Mouse (Mus musculus) myocyte (in vitro differentiated cells): ENCODE results near the gene Garem2. TPM values are rescaled to one million over a fixed set of nuclear protein-coding genes. Genes with fewer than 3 reads are reported as not detected.

ENCODE experiments used
- H3K27me3 ChIP-seq: one replicate; pipeline ENCODE4 v1.6.1; 2011; ENCODE audit not compliant: control insufficient read depth, insufficient read depth, insufficient read length
- H3K36me3 ChIP-seq: one replicate; pipeline ENCODE4 v1.6.1; 2011; ENCODE audit not compliant: control insufficient read depth, insufficient read depth
- H3K4me2 ChIP-seq: one replicate; pipeline ENCODE4 v1.6.1; 2011; ENCODE audit warnings: low read depth, control low read depth
- H3K4me3 ChIP-seq: one replicate; pipeline ENCODE4 v1.5.1; 2011; ENCODE audit warnings: mild to moderate bottlenecking, control low read depth, moderate library complexity
- H3K79me2 ChIP-seq: one replicate; pipeline ENCODE4 v1.6.1; 2011; ENCODE audit not compliant: control insufficient read depth, insufficient read depth
- H3ac ChIP-seq: one replicate; pipeline ENCODE4 v1.6.1; 2011; ENCODE audit not compliant: control insufficient read depth, insufficient read length
- CEBPB ChIP-seq: IDR thresholded peaks from 2 replicates; pipeline ENCODE4 v1.6.1; 2011; ENCODE audit warnings: mild to moderate bottlenecking, moderate library complexity; ENCODE audit not compliant: poor library complexity, insufficient read depth, severe bottlenecking
- E2F4 ChIP-seq: IDR thresholded peaks from one replicate; pipeline ENCODE4 v1.6.1; 2011; ENCODE audit warnings: mild to moderate bottlenecking, control low read depth, moderate library complexity; ENCODE audit not compliant: insufficient read depth
- MAX ChIP-seq: IDR thresholded peaks from one replicate; pipeline ENCODE4 v1.6.1; 2011; ENCODE audit warnings: low read depth, mild to moderate bottlenecking, control low read depth
- MYOD1 ChIP-seq, 3 experiments: IDR thresholded peaks; one replicate each; pipeline ENCODE4 v1.6.1; 2011; ENCODE audit warnings: control low read depth in 2 of 3, low read depth in 2 of 3, mild to moderate bottlenecking in 2 of 3, moderate library complexity in 1 of 3; ENCODE audit not compliant: insufficient read length in 2 of 3, control insufficient read depth in 1 of 3
- MYOG ChIP-seq, 3 experiments: IDR thresholded peaks; one replicate each; pipeline ENCODE4 v1.6.1; 2011; ENCODE audit warnings: control low read depth in 2 of 3, low read depth in 2 of 3, mild to moderate bottlenecking in 2 of 3; ENCODE audit not compliant: insufficient read length in 2 of 3, control insufficient read depth in 1 of 3, insufficient read depth in 1 of 3
- POLR2A ChIP-seq: IDR thresholded peaks from one replicate; pipeline ENCODE4 v1.6.1; 2011; ENCODE audit warnings: low read depth, mild to moderate bottlenecking, control low read depth, moderate library complexity; ENCODE audit not compliant: insufficient read length
- POLR2AphosphoS2 ChIP-seq: IDR thresholded peaks from one replicate; pipeline ENCODE4 v1.6.1; 2011; ENCODE audit warnings: low read depth, control low read depth; ENCODE audit not compliant: insufficient read length
- REST ChIP-seq: IDR thresholded peaks from one replicate; pipeline ENCODE4 v1.6.1; 2011; ENCODE audit warnings: mild to moderate bottlenecking, control low read depth, moderate library complexity; ENCODE audit not compliant: insufficient read depth, insufficient read length
- SRF ChIP-seq: IDR thresholded peaks from one replicate; pipeline ENCODE4 v1.6.1; 2011; ENCODE audit warnings: low read depth; ENCODE audit not compliant: control insufficient read depth, insufficient read length
- TCF12 ChIP-seq: IDR thresholded peaks from one replicate; pipeline ENCODE4 v1.6.1; 2011; ENCODE audit warnings: mild to moderate bottlenecking, control low read depth; ENCODE audit not compliant: poor library complexity, insufficient read depth, severe bottlenecking
- TCF3 ChIP-seq: IDR thresholded peaks from one replicate; pipeline ENCODE4 v1.6.1; 2011; ENCODE audit warnings: low read depth, control low read depth; ENCODE audit not compliant: insufficient read length
- USF1 ChIP-seq: IDR thresholded peaks from one replicate; pipeline ENCODE4 v1.6.1; 2011; ENCODE audit warnings: low read depth, mild to moderate bottlenecking, control low read depth, moderate library complexity
- polyA plus RNA-seq: library from polyadenylated mRNA; unstranded; fragments of >200 nt; fragmentation: generic; extraction: Trizol; gene quantifications from one replicate; pipeline ENCODE4 v1.2.1, GENCODE M21; 2012; ENCODE audit warnings: missing spikeins

The Garem2 gene
- polyA plus RNA-seq, 1 experiment, result 0.12 TPM

- Histone ChIP-seq H3K79me2 (peaks cover 14% of the 10 kb centered on the region), H3ac (no peak overlapping the region), H3K4me3 (peak overlapping the region; percentile 89), H3K27me3 (no peaks in the 10 kb centered on the region), H3K36me3 (peaks cover 24% of the 10 kb centered on the region), H3K4me2 (peak overlapping the region; percentile 79)
- TF ChIP-seq POLR2A (no peak), MAX (no peak), TCF12 (no peak), CEBPB (no peak), E2F4 (no peak), SRF (no peak)
These were observed 32.6 kb upstream of the Garem2 start for GRCm38 (mm10) chr5:30072377-30072776.

GRCm38 (mm10) chr5:30072825-30073821 is 31.8 kb upstream of the Garem2 start, which contains the start of gene Tyms:
Gene Tyms, minus strand, starts transcription at chr5:30073617.
- peak within 1 kb of the TSS; percentile 79 for H3K4me2 ChIP-seq
- peak; percentile 85 for TF ChIP-seq POLR2A
- no peak for TF ChIP-seq TCF3
- TF ChIP-seq SRF, result no peak
- peak; percentile 85 for TF ChIP-seq POLR2AphosphoS2
- TF ChIP-seq TCF12, result no peak
- TF ChIP-seq MYOD1 (IDR thresholded peaks at IDR 0.05; ENCODE audit: control insufficient read depth in 1 of 3, insufficient read length in 2 of 3, low read depth in 2 of 3), result no peak
- peak; percentile 89 for TF ChIP-seq USF1
- no peak for TF ChIP-seq CEBPB
- peak; percentile 73 for TF ChIP-seq E2F4
- H3K36me3 ChIP-seq, result peaks cover 20% of the 10 kb centered on the region
- H3K4me3 ChIP-seq, result peak within 1 kb of the TSS; percentile 89
- H3K79me2 ChIP-seq, result peaks cover 14% of the 10 kb centered on the region
- H3K27me3 ChIP-seq, result no peaks in the 10 kb centered on the region
- H3ac ChIP-seq, result peak within 1 kb of the TSS; percentile 37

GRCm38 (mm10) chr5:30092701-30093100 is 12.3 kb upstream of the Garem2 start:
- Histone ChIP-seq H3K4me3 (no peak overlapping the region), H3K27me3 (no peaks in the 10 kb centered on the region), H3K4me2 (no peak overlapping the region), H3K36me3 (no peaks in the 10 kb centered on the region), H3ac (no peak overlapping the region), H3K79me2 (no peaks in the 10 kb centered on the region)
- TF ChIP-seq E2F4, result no peak
- no peak for TF ChIP-seq MYOG (IDR thresholded peaks at IDR 0.05; ENCODE audit: control insufficient read depth in 1 of 3, insufficient read depth in 1 of 3, insufficient read length in 2 of 3, low read depth in 2 of 3)
- no peak for TF ChIP-seq CEBPB
- TF ChIP-seq USF1, result no peak
- TF ChIP-seq MAX, result no peak
- TF ChIP-seq SRF, result no peak
- no peak for TF ChIP-seq POLR2AphosphoS2
- TF ChIP-seq MYOD1 (IDR thresholded peaks at IDR 0.05; ENCODE audit: control insufficient read depth in 1 of 3, insufficient read length in 2 of 3, low read depth in 2 of 3), result no peak
- TF ChIP-seq POLR2A, result no peak

GRCm38 (mm10) chr5:30094399-30094798 is 10.6 kb upstream of the Garem2 start:
- Histone ChIP-seq H3K36me3 (no peaks in the 10 kb centered on the region), H3K79me2 (no peaks in the 10 kb centered on the region), H3K4me3 (no peak overlapping the region), H3K4me2 (no peak overlapping the region), H3K27me3 (peaks cover 7% of the 10 kb centered on the region), H3ac (no peak overlapping the region)
- no peak for TF ChIP-seq MYOD1 (IDR thresholded peaks at IDR 0.05; ENCODE audit: control insufficient read depth in 1 of 3, insufficient read length in 2 of 3, low read depth in 2 of 3)
- TF ChIP-seq POLR2A, result no peak
- no peak for TF ChIP-seq REST
- no peak for TF ChIP-seq MYOG (IDR thresholded peaks at IDR 0.05; ENCODE audit: control insufficient read depth in 1 of 3, insufficient read depth in 1 of 3, insufficient read length in 2 of 3, low read depth in 2 of 3)
- TF ChIP-seq TCF12, result no peak
- TF ChIP-seq MAX, result no peak
- no peak for TF ChIP-seq USF1

- H3K27me3 ChIP-seq, result peaks cover 7% of the 10 kb centered on the region
- no peak for TF ChIP-seq MYOG (IDR thresholded peaks at IDR 0.05; ENCODE audit: control insufficient read depth in 1 of 3, insufficient read depth in 1 of 3, insufficient read length in 2 of 3, low read depth in 2 of 3)
- TF ChIP-seq REST, result no peak
- TF ChIP-seq SRF, result no peak
- TF ChIP-seq MAX, result no peak
- TF ChIP-seq MYOD1 (IDR thresholded peaks at IDR 0.05; ENCODE audit: control insufficient read depth in 1 of 3, insufficient read length in 2 of 3, low read depth in 2 of 3), result no peak
- TF ChIP-seq E2F4, result no peak
- TF ChIP-seq POLR2A, result no peak
- TF ChIP-seq CEBPB, result no peak
- TF ChIP-seq TCF12, result no peak
- TF ChIP-seq POLR2AphosphoS2, result no peak
- TF ChIP-seq TCF3, result no peak
- no peak for TF ChIP-seq USF1
These were observed 9.2 kb upstream of the Garem2 start for GRCm38 (mm10) chr5:30095731-30096130.

More at GRCm38 (mm10) chr5:30095731-30096130, 9.2 kb upstream of the Garem2 start:
- no peaks in the 10 kb centered on the region for H3K36me3 ChIP-seq
- no peak overlapping the region for H3ac ChIP-seq
- no peak overlapping the region for H3K4me3 ChIP-seq
- H3K4me2 ChIP-seq, result no peak overlapping the region
- H3K79me2 ChIP-seq, result no peaks in the 10 kb centered on the region
